Mouse (Mus musculus): ENCODE measurements at regions not wholly inside any gene's neighbourhood (a gene's known extent, or its start where the extent isn't known, plus 50 kb on each side); places are given as distances from the start of the nearest gene placed in this dataset.

GRCm38 (mm10) chrX:19168111-19168510 lies 313.0 kb downstream of the Tex13c3 start:
- TF ChIP-seq POLR2A (IDR thresholded peaks at IDR 0.05; ENCODE audit: insufficient read depth, low read depth, low read length), result no peak
- TF ChIP-seq CTCF (IDR thresholded peaks at IDR 0.05), result no peak

All from heart, adult 2 months (tissue).